Mouse (Mus musculus): ENCODE measurements around the gene AC124502.3. TPM values are rescaled to one million over a fixed set of nuclear protein-coding genes. Genes with fewer than 3 reads are reported as not detected.
A peak's percentile ranks its signal among the peaks of the same experiment; 100 is the strongest.
"Not testable (repeated sequence)": the region's sequence is repeated elsewhere in the genome, so short reads cannot be mapped to it uniquely, and the experiment has no call there.

Gene AC124502.3
- polyA plus RNA-seq, 1 experiment from 2014 or later: 2.0 TPM

GRCm38 (mm10) chr19:4999445-5000140 lies 39.1 kb upstream of the AC124502.3 start:
- no peaks in the 10 kb centered on the region for H3K36me3 ChIP-seq (ENCODE audit: control insufficient read depth, insufficient read depth, low read length)
- H3K4me1 ChIP-seq (ENCODE audit: control insufficient read depth, insufficient read depth, low read length): no peaks in the 10 kb centered on the region
- H3K27ac ChIP-seq (replicated peaks; ENCODE audit: low read depth, low read length): no peak overlapping the region
- no peaks in the 10 kb centered on the region for H3K27me3 ChIP-seq (ENCODE audit: control insufficient read depth, insufficient read depth, low read length)
- no peak for DNase-seq (ENCODE audit: low spot score)
- 69% methylated on average over 6 of the region's 6 CpGs for WGBS
- H3K9me3 ChIP-seq (ENCODE audit: control insufficient read depth, low read length): no peaks in the 10 kb centered on the region
- no peak for ATAC-seq (ENCODE audit: insufficient number of reproducible peaks, low FRiP score, low TSS enrichment, low read depth)
- no peak overlapping the region for H3K4me2 ChIP-seq (ENCODE audit: low read depth, severe bottlenecking)
- H3K9ac ChIP-seq (ENCODE audit: low read length): no peak overlapping the region
- no peak overlapping the region for H3K4me3 ChIP-seq (ENCODE audit: low read depth, low read length)

DNA sequence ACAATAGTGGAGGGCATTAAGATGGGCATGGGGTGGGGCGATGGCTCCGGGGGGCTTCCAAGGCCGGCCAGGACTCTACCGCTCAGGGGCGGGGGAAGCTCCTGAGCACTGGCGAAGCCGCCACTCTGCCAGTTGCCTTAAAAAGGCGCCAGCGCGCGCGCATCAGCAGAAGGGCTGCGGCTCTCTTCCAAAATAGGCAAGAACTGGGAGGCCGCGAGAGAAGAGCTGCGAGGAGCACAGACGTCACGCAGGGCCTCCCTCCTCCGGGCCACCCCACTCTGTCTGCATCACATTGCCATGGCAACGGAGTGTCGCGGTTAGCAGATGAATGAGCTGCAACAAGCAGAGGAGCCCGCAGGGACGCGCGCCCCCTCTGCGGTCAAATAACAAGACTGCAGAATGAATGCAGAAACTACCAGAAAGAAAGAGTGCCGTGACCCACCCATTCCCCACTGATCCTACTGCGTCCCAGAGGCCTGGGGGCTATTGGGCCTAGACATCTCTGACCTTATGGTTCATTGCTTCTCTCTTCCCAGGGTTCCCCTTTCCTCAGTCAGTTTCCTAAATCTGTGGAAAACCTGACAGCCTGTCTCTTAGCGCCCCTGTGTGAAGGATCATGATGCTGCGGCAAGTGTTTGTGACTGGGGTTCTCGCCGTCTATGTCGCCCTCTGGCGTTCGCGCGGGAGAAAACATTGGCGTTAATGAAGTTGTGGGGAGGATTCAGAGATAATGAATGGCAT lies 36.9 kb upstream of the AC124502.3 start:
- Histone ChIP-seq H3K4me1 (ENCODE audit: control insufficient read depth, insufficient read depth, low read length) (no peaks in the 10 kb centered on the region), H3K9me3 (ENCODE audit: control insufficient read depth, low read length) (no peaks in the 10 kb centered on the region), H3K4me2 (ENCODE audit: low read depth, severe bottlenecking) (peak overlapping the region; percentile 55), H3K9ac (ENCODE audit: low read length) (no peak overlapping the region), H3K36me3 (ENCODE audit: control insufficient read depth, insufficient read depth, low read length) (no peaks in the 10 kb centered on the region), H3K4me3 (ENCODE audit: low read depth, low read length) (peak overlapping the region; percentile 12; the same call in 1 of the 2 replicates), H3K27ac (replicated peaks; ENCODE audit: low read depth, low read length) (no peak overlapping the region), H3K27me3 (ENCODE audit: control insufficient read depth, insufficient read depth, low read length) (no peaks in the 10 kb centered on the region)
- ATAC-seq (ENCODE audit: insufficient number of reproducible peaks, low FRiP score, low TSS enrichment, low read depth) (peak; percentile 75), DNase-seq (ENCODE audit: low spot score) (peak; percentile 84)
- WGBS: under 1% methylated on average over 39 of the region's 39 CpGs

GRCm38 (mm10) chr19:5003644-5004043 lies 35.0 kb upstream of the AC124502.3 start:
- H3K4me3 ChIP-seq (ENCODE audit: low read depth, low read length); H3K27me3 ChIP-seq (ENCODE audit: control insufficient read depth, insufficient read depth, low read length); H3K4me1 ChIP-seq (ENCODE audit: control insufficient read depth, insufficient read depth, low read length); H3K27ac ChIP-seq (replicated peaks; ENCODE audit: low read depth, low read length); H3K4me2 ChIP-seq (ENCODE audit: low read depth, severe bottlenecking); DNase-seq (ENCODE audit: low spot score); H3K9me3 ChIP-seq (ENCODE audit: control insufficient read depth, low read length); H3K36me3 ChIP-seq (ENCODE audit: control insufficient read depth, insufficient read depth, low read length); ATAC-seq (ENCODE audit: insufficient number of reproducible peaks, low FRiP score, low TSS enrichment, low read depth); H3K9ac ChIP-seq (ENCODE audit: low read length): not testable (repeated sequence)
- 62% methylated on average over 2 of the region's 2 CpGs for WGBS

GRCm38 (mm10) chr19:5004925-5005324 lies 33.8 kb upstream of the AC124502.3 start:
- H3K27me3 ChIP-seq (ENCODE audit: control insufficient read depth, insufficient read depth, low read length): no peaks in the 10 kb centered on the region
- no peak overlapping the region for H3K27ac ChIP-seq (replicated peaks; ENCODE audit: low read depth, low read length)
- H3K9me3 ChIP-seq (ENCODE audit: control insufficient read depth, low read length): no peaks in the 10 kb centered on the region
- no peak overlapping the region for H3K4me2 ChIP-seq (ENCODE audit: low read depth, severe bottlenecking)
- no peak for ATAC-seq (ENCODE audit: insufficient number of reproducible peaks, low FRiP score, low TSS enrichment, low read depth)
- no peak overlapping the region for H3K4me3 ChIP-seq (ENCODE audit: low read depth, low read length)
- no peaks in the 10 kb centered on the region for H3K4me1 ChIP-seq (ENCODE audit: control insufficient read depth, insufficient read depth, low read length)
- no peak for DNase-seq (ENCODE audit: low spot score)
- WGBS: 79% methylated on average over 4 of the region's 4 CpGs
- no peak overlapping the region for H3K9ac ChIP-seq (ENCODE audit: low read length)
- no peaks in the 10 kb centered on the region for H3K36me3 ChIP-seq (ENCODE audit: control insufficient read depth, insufficient read depth, low read length)

DNA sequence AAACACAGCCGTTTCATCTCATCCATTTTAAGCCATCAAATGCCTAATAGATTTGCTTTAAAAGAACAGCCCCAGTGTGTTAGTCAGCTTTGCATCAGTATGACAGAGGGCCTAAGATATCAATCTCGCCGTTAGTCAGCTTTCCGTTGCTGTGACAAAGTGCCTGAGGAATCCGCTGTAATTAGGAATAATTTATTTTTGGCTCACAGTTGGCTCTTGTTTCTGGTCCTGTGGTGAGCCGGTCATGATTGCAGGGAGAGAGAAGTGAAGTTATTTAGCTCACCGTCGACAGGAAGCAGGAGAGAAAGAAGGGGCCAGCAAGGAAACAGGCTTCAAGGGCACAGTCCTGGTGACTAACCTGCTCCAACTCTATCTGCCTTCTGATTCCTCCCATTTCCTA lies 25.6 kb upstream of the AC124502.3 start:
- H3K4me1 ChIP-seq (ENCODE audit: control insufficient read depth, insufficient read depth, low read length): peaks cover 5% of the 10 kb centered on the region; the same call in 1 of the 2 replicates
- H3K9me3 ChIP-seq (ENCODE audit: control insufficient read depth, low read length): no peaks in the 10 kb centered on the region
- 73% methylated on average over 8 of the region's 8 CpGs for WGBS
- H3K4me3 ChIP-seq (ENCODE audit: low read depth, low read length): no peak overlapping the region
- H3K36me3 ChIP-seq (ENCODE audit: control insufficient read depth, insufficient read depth, low read length): no peaks in the 10 kb centered on the region
- H3K27ac ChIP-seq (replicated peaks; ENCODE audit: low read depth, low read length): no peak overlapping the region
- no peak overlapping the region for H3K9ac ChIP-seq (ENCODE audit: low read length)
- ATAC-seq (ENCODE audit: insufficient number of reproducible peaks, low FRiP score, low TSS enrichment, low read depth) (no peak), DNase-seq (ENCODE audit: low spot score) (no peak)
- no peaks in the 10 kb centered on the region for H3K27me3 ChIP-seq (ENCODE audit: control insufficient read depth, insufficient read depth, low read length)
- no peak overlapping the region for H3K4me2 ChIP-seq (ENCODE audit: low read depth, severe bottlenecking)

DNA sequence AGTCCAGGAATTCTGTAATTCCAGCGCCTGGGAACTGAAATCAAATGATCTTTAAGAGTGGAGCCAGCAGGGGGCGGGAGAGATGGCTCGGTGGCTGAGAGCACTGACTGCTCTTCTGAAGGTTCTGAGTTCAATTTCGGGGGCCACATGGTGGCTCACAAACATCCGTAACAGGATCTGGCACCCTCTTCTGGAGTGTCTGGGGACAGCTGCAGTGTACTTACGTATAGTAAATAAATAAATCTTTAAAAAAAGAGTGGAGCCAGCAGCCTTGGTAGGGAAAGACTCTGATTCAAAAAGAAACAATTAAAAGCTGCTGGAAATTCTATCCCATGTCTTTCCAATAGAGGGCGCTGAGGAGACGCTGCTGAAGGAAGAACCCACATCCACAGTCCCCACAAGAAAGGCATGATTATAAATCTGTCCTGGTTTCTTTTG lies 23.7 kb upstream of the AC124502.3 start:
- Histone ChIP-seq H3K36me3 (ENCODE audit: control insufficient read depth, insufficient read depth, low read length) (no peaks in the 10 kb centered on the region), H3K4me3 (ENCODE audit: low read depth, low read length) (no peak overlapping the region), H3K4me1 (ENCODE audit: control insufficient read depth, insufficient read depth, low read length) (peaks cover 5% of the 10 kb centered on the region; the same call in 1 of the 2 replicates), H3K9me3 (ENCODE audit: control insufficient read depth, low read length) (no peaks in the 10 kb centered on the region), H3K9ac (ENCODE audit: low read length) (no peak overlapping the region), H3K27me3 (ENCODE audit: control insufficient read depth, insufficient read depth, low read length) (no peaks in the 10 kb centered on the region), H3K27ac (replicated peaks; ENCODE audit: low read depth, low read length) (no peak overlapping the region), H3K4me2 (ENCODE audit: low read depth, severe bottlenecking) (no peak overlapping the region)
- WGBS: 22% methylated on average over 8 of the region's 8 CpGs
- peak; percentile 55 for DNase-seq (ENCODE audit: low spot score)
- ATAC-seq (ENCODE audit: insufficient number of reproducible peaks, low FRiP score, low TSS enrichment, low read depth): no peak

DNA sequence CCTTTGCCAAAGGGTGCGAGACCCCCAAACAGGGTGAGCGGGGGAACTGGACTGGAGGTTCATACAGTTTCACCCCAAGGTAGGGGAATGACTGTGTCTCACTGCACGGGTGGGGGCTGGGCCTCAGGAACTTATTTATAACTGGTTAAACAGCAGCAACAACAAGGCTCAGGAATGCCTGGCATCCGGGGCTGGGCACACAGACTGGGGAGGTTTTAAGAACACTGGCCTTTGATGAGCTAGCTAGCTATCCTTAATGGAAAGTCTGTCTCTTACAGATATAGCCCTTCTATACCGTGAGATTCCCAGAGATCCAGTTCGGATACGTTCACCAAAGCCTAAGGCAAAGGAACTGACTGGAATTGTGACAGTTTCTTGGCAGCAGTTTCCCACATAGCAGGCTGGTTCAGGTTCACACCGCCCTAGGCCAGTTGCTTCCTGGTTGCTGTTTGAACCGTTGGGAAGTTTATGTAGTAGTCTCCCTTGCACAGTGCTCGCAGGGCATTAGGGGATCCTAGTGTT lies 22.4 kb upstream of the AC124502.3 start:
- 37% methylated on average over 10 of the region's 10 CpGs for WGBS
- DNase-seq (ENCODE audit: low spot score): peak; percentile 35
- H3K4me3 ChIP-seq (ENCODE audit: low read depth, low read length): no peak overlapping the region

DNA sequence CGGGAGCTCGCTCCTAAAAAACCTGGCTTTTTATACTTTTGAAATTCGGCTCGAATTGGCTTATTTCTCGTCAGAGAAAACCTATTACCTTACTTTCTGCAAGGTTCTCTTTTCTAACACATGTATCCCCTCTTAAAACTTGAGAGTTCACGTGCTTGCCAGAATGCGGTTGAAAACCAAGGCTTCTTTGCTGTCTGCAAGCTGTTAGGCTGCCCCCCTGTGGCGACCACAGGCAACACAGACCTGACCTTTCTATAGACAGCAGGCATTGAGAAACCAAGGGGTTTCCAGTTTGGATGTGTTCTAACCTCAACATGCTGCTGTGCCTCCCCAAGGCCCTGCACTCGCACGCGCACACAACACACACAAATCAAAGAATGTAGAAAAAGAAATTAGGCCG lies 21.9 kb upstream of the AC124502.3 start:
- Histone ChIP-seq H3K4me3 (ENCODE audit: low read depth, low read length) (no peak overlapping the region), H3K27ac (replicated peaks; ENCODE audit: low read depth, low read length) (no peak overlapping the region), H3K4me2 (ENCODE audit: low read depth, severe bottlenecking) (no peak overlapping the region), H3K9me3 (ENCODE audit: control insufficient read depth, low read length) (no peaks in the 10 kb centered on the region), H3K4me1 (ENCODE audit: control insufficient read depth, insufficient read depth, low read length) (peaks cover 5% of the 10 kb centered on the region; the same call in 1 of the 2 replicates), H3K9ac (ENCODE audit: low read length) (no peak overlapping the region; the same call in 1 of the 2 replicates), H3K36me3 (ENCODE audit: control insufficient read depth, insufficient read depth, low read length) (no peaks in the 10 kb centered on the region), H3K27me3 (ENCODE audit: control insufficient read depth, insufficient read depth, low read length) (no peaks in the 10 kb centered on the region)
- DNase-seq (ENCODE audit: low spot score): peak; percentile 86
- WGBS: 21% methylated on average over 12 of the region's 12 CpGs
- ATAC-seq (ENCODE audit: insufficient number of reproducible peaks, low FRiP score, low TSS enrichment, low read depth): no peak

More for the DNA sequence above, 22.4 kb upstream of the AC124502.3 start:
- H3K27ac ChIP-seq (replicated peaks; ENCODE audit: low read depth, low read length): no peak overlapping the region
- peaks cover 5% of the 10 kb centered on the region; the same call in 1 of the 2 replicates for H3K4me1 ChIP-seq (ENCODE audit: control insufficient read depth, insufficient read depth, low read length)
- H3K4me2 ChIP-seq (ENCODE audit: low read depth, severe bottlenecking): no peak overlapping the region
- H3K27me3 ChIP-seq (ENCODE audit: control insufficient read depth, insufficient read depth, low read length): no peaks in the 10 kb centered on the region
- no peaks in the 10 kb centered on the region for H3K9me3 ChIP-seq (ENCODE audit: control insufficient read depth, low read length)
- H3K9ac ChIP-seq (ENCODE audit: low read length): peak overlapping the region; percentile 30; the same call in 1 of the 2 replicates
- no peak for ATAC-seq (ENCODE audit: insufficient number of reproducible peaks, low FRiP score, low TSS enrichment, low read depth)
- H3K36me3 ChIP-seq (ENCODE audit: control insufficient read depth, insufficient read depth, low read length): no peaks in the 10 kb centered on the region

Data from limb, embryonic 11.5 days (tissue).